Comparison of ENCODE assay signal across 8 mouse cellular contexts in the genomic region with DNA sequence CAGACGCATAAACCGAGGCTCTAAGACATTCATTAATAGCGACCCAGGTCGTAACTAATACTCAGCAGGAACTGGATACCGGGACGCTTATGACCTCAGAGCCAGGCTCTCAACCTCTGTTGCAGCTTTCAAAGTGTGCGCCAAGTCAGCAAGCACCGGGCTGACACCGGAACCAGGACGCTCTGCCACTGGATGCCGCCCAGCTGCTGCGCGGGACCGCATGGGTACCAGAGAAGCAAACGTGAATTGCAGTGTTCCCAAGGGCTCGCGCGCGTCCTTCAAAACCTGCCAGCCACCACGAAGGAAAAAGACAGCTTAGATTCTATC. TPM values are rescaled to one million over a fixed set of nuclear protein-coding genes. Genes with fewer than 3 reads are reported as not detected.
DNase-seq lines count a peak whose midpoint lies in the region; ATAC-seq lines count a peak whose summit lies in the region.

No protein-coding gene starts in this region.

- 1% methylated on average over 20 of the region's 20 CpGs for WGBS in embryonic facial prominence, embryonic 10.5 days
- under 1% methylated on average over 20 of the region's 20 CpGs for WGBS in midbrain, embryonic 14.5 days

- H3K4me3 ChIP-seq in embryonic facial prominence, embryonic 10.5 days: peak overlapping the region; percentile 82
- peak overlapping the region; percentile 68 for H3K4me3 ChIP-seq in midbrain, embryonic 14.5 days (replicated peaks; ENCODE audit: low read depth, low read length)

- peak overlapping the region; percentile 99 for H3K27ac ChIP-seq in embryonic facial prominence, embryonic 10.5 days (replicated peaks)
- peak overlapping the region; percentile 93 for H3K27ac ChIP-seq in midbrain, embryonic 14.5 days (replicated peaks; ENCODE audit: low read depth, low read length)

- H3K4me2 ChIP-seq in midbrain, embryonic 14.5 days (ENCODE audit: low read length): peak overlapping the region; percentile 83

- H3K27me3 ChIP-seq in embryonic facial prominence, embryonic 10.5 days (replicated peaks; ENCODE audit: low read depth, poor library complexity, severe bottlenecking): 0 out of 2 replicates have a peak, but pooled peaks cover 6% of the 10 kb centered on the region
- H3K27me3 ChIP-seq in midbrain, embryonic 14.5 days (ENCODE audit: control insufficient read depth, insufficient read depth, low read length): no peaks in the 10 kb centered on the region

- H3K36me3 ChIP-seq in embryonic facial prominence, embryonic 10.5 days (replicated peaks): peaks cover 11% of the 10 kb centered on the region
- H3K36me3 ChIP-seq in midbrain, embryonic 14.5 days (ENCODE audit: control insufficient read depth, insufficient read depth, low read length): no peaks in the 10 kb centered on the region; the same call in 1 of the 2 replicates

- intact Hi-C loops in heart, postnatal 14 days (cut with DNase I): loop anchor here (5.0 kb wide), 1 partner anchor 70 kb away; no protein-coding TSS in a partner anchor

- peak overlapping the region; percentile 81 for H3K9ac ChIP-seq in midbrain, embryonic 14.5 days (replicated peaks; ENCODE audit: low read length)

- H3K9me3 ChIP-seq in embryonic facial prominence, embryonic 10.5 days: peaks cover 7% of the 10 kb centered on the region; the same call in 1 of the 2 replicates
- H3K9me3 ChIP-seq in midbrain, embryonic 14.5 days (ENCODE audit: control insufficient read depth, low read length): no peaks in the 10 kb centered on the region

- peaks cover 62% of the 10 kb centered on the region for H3K4me1 ChIP-seq in embryonic facial prominence, embryonic 10.5 days
- peaks cover 15% of the 10 kb centered on the region; the same call in 1 of the 2 replicates for H3K4me1 ChIP-seq in midbrain, embryonic 14.5 days (ENCODE audit: control insufficient read depth, insufficient read depth, low read length)

- no peak for ATAC-seq in midbrain, embryonic 14.5 days (ENCODE audit: low FRiP score, low TSS enrichment)
- no peak for ATAC-seq in erythroid progenitor cell, adult 5-6 weeks (replicated peaks; ENCODE audit: low FRiP score, poor library complexity, severe bottlenecking)

- peak; percentile 23 for DNase-seq in right cerebral cortex, adult 18-20 months
- no peak for DNase-seq in right cerebral cortex, postnatal 25 days
- DNase-seq in embryonic facial prominence, embryonic 10.5 days (ENCODE audit: low spot score): peak; percentile 60
- DNase-seq in heart, postnatal 14 days: peak; percentile 12 to 22
- DNase-seq in kidney, postnatal 4 days: peak; percentile 44 to 53
- peak; percentile 68 for DNase-seq in midbrain, embryonic 14.5 days
- DNase-seq in cerebellum, postnatal 14 days: no peak

RNA-seq across cellular contexts. Expression of a gene that starts 1.4 kb away (rescaled TPM):
- 25.3 and 25.9 TPM in 2 replicates for polyA plus RNA-seq in embryonic facial prominence, embryonic 10.5 days (2016; fragmentation: Nextera tagmentation; extraction: Ambion mirVana)
- total RNA-seq in heart, postnatal 14 days (2021): 1 to 10 TPM; 6.1 to 7.6 TPM
- polyA plus RNA-seq in midbrain, embryonic 14.5 days (2014; fragmentation: Nextera tagmentation; extraction: Ambion mirVana): 34.6 and 40.0 TPM in 2 replicates
- 7.5 and 10.1 TPM in 2 replicates for total RNA-seq in erythroid progenitor cell, adult 5-6 weeks (2015; ENCODE audit: low replicate concordance)
- total RNA-seq in erythroid progenitor cell, adult 5-6 weeks (2017; ENCODE audit: low replicate concordance): 9.6 and 28.4 TPM in 2 replicates

Comparison
In these comparisons a context has a peak if more than half of its experiments do, and no peak if none do; other contexts are left out.
1. DNase-seq: peak in right cerebral cortex, adult 18-20 months (single experiment), embryonic facial prominence, embryonic 10.5 days (single experiment), heart, postnatal 14 days (2 of 2), kidney, postnatal 4 days (2 of 2) and midbrain, embryonic 14.5 days (single experiment); none in right cerebral cortex, postnatal 25 days (single experiment) and cerebellum, postnatal 14 days (0 of 2).